Mouse (Mus musculus): ENCODE measurements around the gene Hnrnpa2b1. TPM values are rescaled to one million over a fixed set of nuclear protein-coding genes. Genes with fewer than 3 reads are reported as not detected.

The Hnrnpa2b1 gene
- polyA plus RNA-seq, 1 experiment = 37.4 TPM

GRCm38 (mm10) chr6:51457770-51458387, 11.8 kb downstream of the Hnrnpa2b1 start:
- Histone ChIP-seq H3K4me1 (ENCODE audit: control insufficient read depth) (peaks cover 9% of the 10 kb centered on the region), H3K27me3 (ENCODE audit: control insufficient read depth) (no peaks in the 10 kb centered on the region; the same call in 1 of the 2 replicates), H3K36me3 (ENCODE audit: control insufficient read depth) (peaks cover 61% of the 10 kb centered on the region), H3K4me3 (replicated peaks) (no peak overlapping the region), H3K9me3 (ENCODE audit: control insufficient read depth, low read length) (no peaks in the 10 kb centered on the region)
- TF ChIP-seq TAL1 (IDR thresholded peaks at IDR 0.05; ENCODE audit: low read length) (no peak), GATA1 (IDR thresholded peaks at IDR 0.05; ENCODE audit: low read length) (no peak)

DNA sequence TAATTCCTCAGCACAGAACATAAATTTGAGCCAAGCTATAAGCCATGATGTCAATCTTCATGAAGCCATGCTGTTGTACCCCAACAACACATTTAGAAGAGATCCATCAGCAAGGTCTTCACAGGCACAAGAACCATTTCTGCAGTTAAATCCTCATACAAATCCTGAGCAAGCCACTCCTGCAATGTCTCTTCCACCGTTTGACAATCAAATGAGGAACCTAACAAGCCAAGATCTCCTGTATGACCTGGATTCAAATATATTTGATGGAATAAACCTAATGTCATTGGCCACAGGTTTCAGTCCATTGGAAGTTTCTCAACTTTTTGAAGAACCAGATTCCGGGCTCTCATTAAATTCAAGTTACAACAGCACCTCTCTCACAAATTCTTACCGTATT, 12.4 kb downstream of the Hnrnpa2b1 start:
- no peaks in the 10 kb centered on the region for H3K9me3 ChIP-seq (ENCODE audit: control insufficient read depth, low read length)
- H3K4me3 ChIP-seq (replicated peaks) = no peak overlapping the region
- no peaks in the 10 kb centered on the region; the same call in 1 of the 2 replicates for H3K27me3 ChIP-seq (ENCODE audit: control insufficient read depth)
- H3K4me1 ChIP-seq (ENCODE audit: control insufficient read depth) = peaks cover 9% of the 10 kb centered on the region
- TF ChIP-seq TAL1 (IDR thresholded peaks at IDR 0.05; ENCODE audit: low read length) (no peak), GATA1 (IDR thresholded peaks at IDR 0.05; ENCODE audit: low read length) (no peak)
- H3K36me3 ChIP-seq (ENCODE audit: control insufficient read depth) = peaks cover 55% of the 10 kb centered on the region

GRCm38 (mm10) chr6:51456198-51456597, 13.5 kb downstream of the Hnrnpa2b1 start:
- no peak overlapping the region for H3K4me3 ChIP-seq (replicated peaks)
- no peaks in the 10 kb centered on the region; the same call in 1 of the 2 replicates for H3K27me3 ChIP-seq (ENCODE audit: control insufficient read depth)
- H3K36me3 ChIP-seq (ENCODE audit: control insufficient read depth) = peaks cover 44% of the 10 kb centered on the region
- TF ChIP-seq GATA1 (IDR thresholded peaks at IDR 0.05; ENCODE audit: low read length) (no peak), TAL1 (IDR thresholded peaks at IDR 0.05; ENCODE audit: low read length) (no peak)
- no peaks in the 10 kb centered on the region for H3K9me3 ChIP-seq (ENCODE audit: control insufficient read depth, low read length)
- peaks cover 6% of the 10 kb centered on the region for H3K4me1 ChIP-seq (ENCODE audit: control insufficient read depth)

- H3K4me1 ChIP-seq (ENCODE audit: control insufficient read depth) = peaks cover 6% of the 10 kb centered on the region
- no peak overlapping the region for H3K4me3 ChIP-seq (replicated peaks)
- H3K27me3 ChIP-seq (ENCODE audit: control insufficient read depth) = peaks cover 3% of the 10 kb centered on the region
- H3K36me3 ChIP-seq (ENCODE audit: control insufficient read depth) = peaks cover 32% of the 10 kb centered on the region
- TF ChIP-seq TAL1 (IDR thresholded peaks at IDR 0.05; ENCODE audit: low read length) = no peak
- TF ChIP-seq GATA1 (IDR thresholded peaks at IDR 0.05; ENCODE audit: low read length) = no peak
- no peaks in the 10 kb centered on the region for H3K9me3 ChIP-seq (ENCODE audit: control insufficient read depth, low read length)
These were observed 14.7 kb downstream of the Hnrnpa2b1 start for GRCm38 (mm10) chr6:51454949-51455348.

DNA sequence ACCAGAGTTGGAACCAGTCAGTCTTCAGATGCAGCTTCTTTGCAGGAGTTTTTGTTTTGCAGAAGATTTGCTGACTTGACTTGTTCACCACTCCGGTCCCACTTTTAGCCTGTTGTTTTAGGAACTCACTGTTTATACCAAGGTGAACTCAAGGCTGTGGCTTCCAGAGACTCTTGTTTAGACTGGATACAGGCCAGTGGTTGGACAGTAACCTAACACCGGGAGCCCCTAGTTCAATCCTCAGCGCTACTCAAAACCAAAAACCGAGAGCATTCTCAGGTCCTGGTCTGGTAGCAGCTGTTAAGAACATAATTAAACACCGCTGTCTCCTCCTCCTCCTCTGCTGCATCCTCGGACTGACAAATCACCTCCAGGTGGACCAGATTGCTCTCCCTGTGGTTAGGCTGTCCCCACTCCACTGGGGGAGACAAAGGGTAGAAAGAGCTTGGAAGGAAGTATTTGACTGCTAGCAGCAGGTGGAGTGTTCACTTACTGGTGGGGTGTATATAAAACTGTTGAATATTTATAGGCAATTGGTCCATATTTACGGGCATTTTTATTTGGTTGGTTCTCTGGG, 16.7 kb downstream of the Hnrnpa2b1 start:
- H3K9me3 ChIP-seq (ENCODE audit: control insufficient read depth, low read length) = no peaks in the 10 kb centered on the region
- TF ChIP-seq TAL1 (IDR thresholded peaks at IDR 0.05; ENCODE audit: low read length) (no peak), GATA1 (IDR thresholded peaks at IDR 0.05; ENCODE audit: low read length) (no peak)
- H3K4me1 ChIP-seq (ENCODE audit: control insufficient read depth) = peaks cover 3% of the 10 kb centered on the region
- H3K36me3 ChIP-seq (ENCODE audit: control insufficient read depth) = peaks cover 13% of the 10 kb centered on the region
- H3K27me3 ChIP-seq (ENCODE audit: control insufficient read depth) = peaks cover 6% of the 10 kb centered on the region
- H3K4me3 ChIP-seq (replicated peaks) = no peak overlapping the region

DNA sequence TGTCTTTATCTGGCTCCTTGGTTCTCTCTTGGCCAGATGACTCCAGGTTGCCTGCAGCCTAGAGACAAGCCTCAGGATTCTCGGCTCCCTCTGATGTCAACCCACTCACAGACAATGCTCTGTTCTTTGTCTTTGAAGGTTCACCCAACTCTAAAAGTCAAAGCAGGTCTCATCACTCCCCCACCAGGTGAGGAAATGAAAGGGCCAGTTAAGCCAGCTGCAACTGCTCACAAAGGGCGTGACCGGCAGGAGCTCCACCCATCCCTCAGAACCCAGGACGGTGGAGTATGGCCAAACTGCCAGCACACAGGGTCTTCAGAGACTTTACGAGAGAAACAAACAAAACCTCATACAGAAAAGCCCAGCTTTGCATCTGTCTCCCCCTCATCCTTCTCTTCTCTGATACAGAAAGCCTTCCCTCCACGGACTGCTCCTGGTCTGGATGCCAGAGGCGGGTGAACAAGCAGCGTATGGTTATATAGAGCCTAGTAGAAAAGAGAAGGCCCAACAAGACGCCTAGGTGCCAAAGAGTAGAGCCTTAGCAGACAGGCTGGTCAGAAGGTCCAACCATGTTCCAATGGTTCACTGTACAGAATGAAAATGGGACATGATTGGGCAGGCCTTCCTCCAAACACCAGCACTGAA, 27.4 kb downstream of the Hnrnpa2b1 start:
- TF ChIP-seq TAL1 (IDR thresholded peaks at IDR 0.05; ENCODE audit: low read length) = no peak
- TF ChIP-seq GATA1 (IDR thresholded peaks at IDR 0.05; ENCODE audit: low read length) = no peak
- Histone ChIP-seq H3K36me3 (ENCODE audit: control insufficient read depth) (no peaks in the 10 kb centered on the region), H3K27me3 (ENCODE audit: control insufficient read depth) (peaks cover 22% of the 10 kb centered on the region), H3K4me3 (replicated peaks) (no peak overlapping the region), H3K4me1 (ENCODE audit: control insufficient read depth) (no peaks in the 10 kb centered on the region), H3K9me3 (ENCODE audit: control insufficient read depth, low read length) (no peaks in the 10 kb centered on the region)

- no peaks in the 10 kb centered on the region for H3K36me3 ChIP-seq (ENCODE audit: control insufficient read depth)
- H3K27me3 ChIP-seq (ENCODE audit: control insufficient read depth) = peaks cover 49% of the 10 kb centered on the region
- H3K9me3 ChIP-seq (ENCODE audit: control insufficient read depth, low read length) = no peaks in the 10 kb centered on the region
These were observed 30.8 kb downstream of the Hnrnpa2b1 start for GRCm38 (mm10) chr6:51438826-51439330.

GRCm38 (mm10) chr6:51437665-51438064, 32.0 kb downstream of the Hnrnpa2b1 start:
- TF ChIP-seq GATA1 (IDR thresholded peaks at IDR 0.05; ENCODE audit: low read length) (no peak), TAL1 (IDR thresholded peaks at IDR 0.05; ENCODE audit: low read length) (no peak)
- Histone ChIP-seq H3K27me3 (ENCODE audit: control insufficient read depth) (peaks cover 61% of the 10 kb centered on the region), H3K9me3 (ENCODE audit: control insufficient read depth, low read length) (peaks cover 5% of the 10 kb centered on the region; the same call in 1 of the 2 replicates), H3K4me3 (replicated peaks) (no peak overlapping the region), H3K4me1 (ENCODE audit: control insufficient read depth) (peaks cover 6% of the 10 kb centered on the region), H3K36me3 (ENCODE audit: control insufficient read depth) (no peaks in the 10 kb centered on the region)

More at GRCm38 (mm10) chr6:51438826-51439330, 30.8 kb downstream of the Hnrnpa2b1 start:
- no peak overlapping the region for H3K4me3 ChIP-seq (replicated peaks)
- TF ChIP-seq TAL1 (IDR thresholded peaks at IDR 0.05; ENCODE audit: low read length) (no peak), GATA1 (IDR thresholded peaks at IDR 0.05; ENCODE audit: low read length) (no peak)
- H3K4me1 ChIP-seq (ENCODE audit: control insufficient read depth) = no peaks in the 10 kb centered on the region

- Histone ChIP-seq H3K36me3 (ENCODE audit: control insufficient read depth) (no peaks in the 10 kb centered on the region), H3K9me3 (ENCODE audit: control insufficient read depth, low read length) (peaks cover 5% of the 10 kb centered on the region; the same call in 1 of the 2 replicates), H3K4me3 (replicated peaks) (no peak overlapping the region), H3K4me1 (ENCODE audit: control insufficient read depth) (peaks cover 12% of the 10 kb centered on the region), H3K27me3 (ENCODE audit: control insufficient read depth) (peaks cover 86% of the 10 kb centered on the region)
- no peak for TF ChIP-seq GATA1 (IDR thresholded peaks at IDR 0.05; ENCODE audit: low read length)
- TF ChIP-seq TAL1 (IDR thresholded peaks at IDR 0.05; ENCODE audit: low read length) = no peak
These were observed 35.4 kb downstream of the Hnrnpa2b1 start for GRCm38 (mm10) chr6:51434270-51434669.

Measured in erythroblast, embryonic 14.5 days (primary cell).